Mouse (Mus musculus) CH12.LX (cell line): Measurements from ENCODE around the gene Tnfrsf12a.

Experiments
- CHD2 ChIP-seq: IDR thresholded peaks from 2 replicates; pipeline ENCODE4 v1.6.1; 2011; ENCODE audit warnings: low read length, improper control_type of control experiment
- CTCF ChIP-seq, 2 experiments: IDR thresholded peaks in 1 of 2; conservative IDR thresholded peaks in 1 of 2; 2 replicates each; pipeline ENCODE4 v1.5.1; 2011 to 2012; ENCODE audit warnings: low read depth in 2 of 2, low read length in 2 of 2, improper control_type of control experiment in 1 of 2, inconsistent platforms in 1 of 2, mild to moderate bottlenecking in 1 of 2, moderate library complexity in 1 of 2
- E2F4 ChIP-seq: IDR thresholded peaks from 2 replicates; pipeline ENCODE4 v1.6.1; 2011; ENCODE audit warnings: low read depth, low read length, improper control_type of control experiment; ENCODE audit not compliant: insufficient replicate concordance
- EP300 ChIP-seq: IDR thresholded peaks from 2 replicates; pipeline ENCODE4 v1.6.1; 2011; ENCODE audit warnings: low read length, improper control_type of control experiment
- MAX ChIP-seq: IDR thresholded peaks from 2 replicates; pipeline ENCODE4 v1.6.1; 2011; ENCODE audit warnings: low read length, improper control_type of control experiment
- PAX5 ChIP-seq: IDR thresholded peaks from 2 replicates; pipeline ENCODE4 v1.6.1; 2012; ENCODE audit warnings: low read length, inconsistent platforms, mixed read lengths
- POLR2A ChIP-seq: IDR thresholded peaks from 2 replicates; pipeline ENCODE4 v1.6.1; 2011; ENCODE audit warnings: low read depth, mild to moderate bottlenecking, improper control_type of control experiment, low read length
- TCF12 ChIP-seq: IDR thresholded peaks from 2 replicates; pipeline ENCODE4 v1.6.1; 2014; ENCODE audit warnings: low read depth, mild to moderate bottlenecking, inconsistent platforms, low read length, improper control_type of control experiment
- ZC3H11A ChIP-seq: IDR thresholded peaks from 2 replicates; pipeline ENCODE4 v1.6.1; 2012; ENCODE audit warnings: low read depth, mild to moderate bottlenecking, inconsistent platforms, low read length, improper control_type of control experiment

DNA sequence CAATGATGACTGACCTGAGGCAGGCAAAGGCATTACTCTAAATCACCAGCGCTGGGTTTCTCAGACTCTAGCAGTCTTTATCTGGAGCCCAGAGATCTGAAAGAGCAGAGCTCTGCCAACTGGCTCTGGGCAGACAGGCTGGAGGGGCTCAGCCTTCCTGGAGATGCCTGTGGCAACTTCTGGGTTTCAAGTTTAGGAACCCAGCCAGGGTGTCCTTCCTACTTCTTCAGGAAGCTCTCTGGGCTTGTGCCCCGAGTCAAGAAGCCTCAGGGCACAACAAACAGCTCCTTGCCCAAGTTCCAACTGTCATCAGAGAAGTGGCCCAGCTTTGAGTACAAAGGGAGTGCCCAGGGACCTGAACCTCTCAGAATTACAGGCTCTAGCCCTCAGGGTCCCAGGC lies 22.9 kb downstream of the Tnfrsf12a start:
- TF ChIP-seq E2F4 (no peak), ZC3H11A (no peak), POLR2A (no peak), CTCF (conservative IDR thresholded peaks at IDR 0.05 in 1 of 2, IDR thresholded peaks at IDR 0.05 in 1 of 2; ENCODE audit: low read depth in 2 of 2, low read length in 2 of 2) (no peak), CHD2 (no peak), PAX5 (no peak), MAX (no peak), TCF12 (no peak), EP300 (no peak)
